Mouse (Mus musculus) CH12.LX (cell line): ENCODE data around the gene Dnhd1. TPM values are rescaled to one million over a fixed set of nuclear protein-coding genes. Genes with fewer than 3 reads are reported as not detected.

ENCODE experiments used
- DNase-seq: peaks from one replicate; pipeline ENCODE4 v3.0.0-alpha.2; 2013; ENCODE audit errors: extremely low read depth
- H3K27ac ChIP-seq: 2 replicates; pipeline ENCODE4 v1.5.1; 2012; ENCODE audit warnings: low read depth, mild to moderate bottlenecking, control low read depth, moderate library complexity; ENCODE audit not compliant: insufficient read depth
- H3K27me3 ChIP-seq: replicated peaks from 2 replicates; pipeline ENCODE3; 2012; ENCODE audit warnings: inconsistent platforms
- H3K36me3 ChIP-seq, 2 experiments: replicated peaks in 1 of 2; 2 replicates each; pipeline versions ENCODE3 to v1.6.1; 2012; ENCODE audit warnings: inconsistent platforms in 1 of 2, low read length in 1 of 2, mild to moderate bottlenecking in 1 of 2, mixed read lengths in 1 of 2, moderate library complexity in 1 of 2; ENCODE audit not compliant: control insufficient read depth in 1 of 2, insufficient read depth in 1 of 2
- H3K4me1 ChIP-seq, 2 experiments: 2 replicates each; pipeline ENCODE4 v1.6.1; 2012; ENCODE audit warnings: inconsistent platforms in 1 of 2, moderate library complexity in 1 of 2; ENCODE audit not compliant: insufficient read depth in 2 of 2, control insufficient read depth in 1 of 2
- H3K4me2 ChIP-seq: 2 replicates; pipeline ENCODE4 v1.6.1; 2012; ENCODE audit warnings: low read depth, mild to moderate bottlenecking, control low read depth; ENCODE audit not compliant: poor library complexity, insufficient read depth, severe bottlenecking
- H3K4me3 ChIP-seq, 3 experiments: fragments of 150-350 bp in 1 of 3; sonication (generic) in 1 of 3; replicated peaks in 1 of 3; 2 replicates each; pipeline versions ENCODE3 to v1.5.1; 2011 to 2012; ENCODE audit warnings: low read depth in 2 of 3, low read length in 2 of 3, mild to moderate bottlenecking in 2 of 3, moderate library complexity in 2 of 3, control low read depth in 1 of 3, improper control_type of control experiment in 1 of 3, inconsistent platforms in 1 of 3, mixed read lengths in 1 of 3; ENCODE audit not compliant: poor library complexity in 1 of 3
- H3K79me2 ChIP-seq: replicated peaks from 2 replicates; pipeline ENCODE4 v1.6.1; 2012; ENCODE audit warnings: mild to moderate bottlenecking, moderate library complexity; ENCODE audit not compliant: control insufficient read depth, poor library complexity, insufficient read depth, severe bottlenecking; ENCODE audit errors: extremely low read depth
- H3K9ac ChIP-seq: 2 replicates; pipeline ENCODE4 v1.6.1; 2012; ENCODE audit warnings: low read depth, mild to moderate bottlenecking, control low read depth, moderate library complexity; ENCODE audit not compliant: insufficient read depth
- H3K9me3 ChIP-seq: replicated peaks from 2 replicates; pipeline ENCODE3; 2012; ENCODE audit warnings: low read length, inconsistent platforms, mixed read lengths
- BHLHE40 ChIP-seq: IDR thresholded peaks from 2 replicates; pipeline ENCODE4 v1.6.1; 2011; ENCODE audit warnings: mild to moderate bottlenecking, low read depth, low read length, improper control_type of control experiment
- CHD2 ChIP-seq: IDR thresholded peaks from 2 replicates; pipeline ENCODE4 v1.6.1; 2011; ENCODE audit warnings: low read length, improper control_type of control experiment
- CTCF ChIP-seq, 2 experiments: IDR thresholded peaks in 1 of 2; conservative IDR thresholded peaks in 1 of 2; 2 replicates each; pipeline ENCODE4 v1.5.1; 2011 to 2012; ENCODE audit warnings: low read depth in 2 of 2, low read length in 2 of 2, improper control_type of control experiment in 1 of 2, inconsistent platforms in 1 of 2, mild to moderate bottlenecking in 1 of 2, moderate library complexity in 1 of 2
- E2F4 ChIP-seq: IDR thresholded peaks from 2 replicates; pipeline ENCODE4 v1.6.1; 2011; ENCODE audit warnings: low read depth, low read length, improper control_type of control experiment; ENCODE audit not compliant: insufficient replicate concordance
- ELF1 ChIP-seq: IDR thresholded peaks from 2 replicates; pipeline ENCODE4 v1.6.1; 2014; ENCODE audit warnings: low read depth, mild to moderate bottlenecking, inconsistent platforms, low read length, improper control_type of control experiment
- ETS1 ChIP-seq: conservative IDR thresholded peaks from 2 replicates; pipeline ENCODE4 v1.6.1; 2012; ENCODE audit warnings: low read depth, mild to moderate bottlenecking, inconsistent platforms, low read length, improper control_type of control experiment, moderate library complexity
- GABPA ChIP-seq: IDR thresholded peaks from 2 replicates; pipeline ENCODE4 v1.6.1; 2012; ENCODE audit warnings: low read depth, low read length, improper control_type of control experiment, inconsistent platforms; ENCODE audit not compliant: insufficient replicate concordance
- HCFC1 ChIP-seq: IDR thresholded peaks from 2 replicates; pipeline ENCODE4 v1.6.1; 2012; ENCODE audit warnings: low read depth, mild to moderate bottlenecking, inconsistent platforms, low read length, improper control_type of control experiment
- JUN ChIP-seq: IDR thresholded peaks from 2 replicates; pipeline ENCODE4 v1.6.1; 2011; ENCODE audit warnings: low read depth, mild to moderate bottlenecking, low read length, improper control_type of control experiment, moderate library complexity; ENCODE audit not compliant: insufficient read depth
- KAT2A ChIP-seq: IDR thresholded peaks from 2 replicates; pipeline ENCODE4 v1.6.1; 2012; ENCODE audit warnings: low read length, improper control_type of control experiment, inconsistent platforms; ENCODE audit not compliant: insufficient replicate concordance
- MAX ChIP-seq: IDR thresholded peaks from 2 replicates; pipeline ENCODE4 v1.6.1; 2011; ENCODE audit warnings: low read length, improper control_type of control experiment
- MAZ ChIP-seq: IDR thresholded peaks from 2 replicates; pipeline ENCODE4 v1.6.1; 2012; ENCODE audit warnings: low read depth, mild to moderate bottlenecking, inconsistent platforms, low read length, improper control_type of control experiment, moderate library complexity
- MXI1 ChIP-seq: IDR thresholded peaks from 2 replicates; pipeline ENCODE4 v1.6.1; 2011; ENCODE audit warnings: mild to moderate bottlenecking, low read depth, low read length, improper control_type of control experiment
- NELFE ChIP-seq: IDR thresholded peaks from 2 replicates; pipeline ENCODE4 v1.6.1; 2011; ENCODE audit warnings: low read depth, low read length, improper control_type of control experiment
- POLR2A ChIP-seq: IDR thresholded peaks from 2 replicates; pipeline ENCODE4 v1.6.1; 2011; ENCODE audit warnings: low read depth, mild to moderate bottlenecking, improper control_type of control experiment, low read length
- POLR2AphosphoS2 ChIP-seq: IDR thresholded peaks from 2 replicates; pipeline ENCODE4 v1.6.1; 2011; ENCODE audit warnings: low read depth, low read length, improper control_type of control experiment
- RCOR1 ChIP-seq: conservative IDR thresholded peaks from 2 replicates; pipeline ENCODE4 v1.6.1; 2012; ENCODE audit warnings: low read depth, mild to moderate bottlenecking, inconsistent platforms, low read length, improper control_type of control experiment
- SMC3 ChIP-seq: IDR thresholded peaks from 2 replicates; pipeline ENCODE4 v1.6.1; 2011; ENCODE audit warnings: low read depth, low read length, improper control_type of control experiment
- TBP ChIP-seq: conservative IDR thresholded peaks from 2 replicates; pipeline ENCODE4 v1.6.1; 2011; ENCODE audit warnings: low read depth, low read length, improper control_type of control experiment
- TCF12 ChIP-seq: IDR thresholded peaks from 2 replicates; pipeline ENCODE4 v1.6.1; 2014; ENCODE audit warnings: low read depth, mild to moderate bottlenecking, inconsistent platforms, low read length, improper control_type of control experiment
- USF2 ChIP-seq: conservative IDR thresholded peaks from 2 replicates; pipeline ENCODE4 v1.6.1; 2011; ENCODE audit warnings: low read depth, low read length, improper control_type of control experiment
- dilution Hi-C: fragments of 300-500 bp; cut with MboI; formaldehyde crosslinking; loops from 2 replicates; pipeline ENCODE4 v1.14.3; 2020; ENCODE audit warnings: low sequenced_read_pairs; ENCODE audit not compliant: extremely low pct_unique_long_range_greater_than_20kb, extremely low pct_ligation_motif_present
- in situ Hi-C: fragments of 300-500 bp; cut with MboI; formaldehyde crosslinking; loops from 3 replicates; pipeline ENCODE4 v1.14.3; 2019; ENCODE audit warnings: low sequenced_read_pairs, low pct_ligation_motif_present, low pct_unique_long_range_greater_than_20kb, mixed read lengths
- polyA plus RNA-seq: library from polyadenylated mRNA; unstranded; fragments of >175 nt; gene quantifications from 2 replicates; pipeline ENCODE4 v1.2.1, GENCODE M21; 2012; ENCODE audit warnings: low read depth; ENCODE audit not compliant: insufficient read length
- total RNA-seq, 2 experiments: library from RNA; depleted of rRNA; stranded (reverse); fragments of 300-350 nt in 1 of 2; fragments of >200 nt in 1 of 2; gene quantifications; 2 replicates each; pipeline ENCODE4 v1.2.3; 2012 to 2014

The Dnhd1 gene
- total and polyA plus RNA-seq, 3 experiments, result 0.08 to 0.41 (median 0.23) TPM

DNA sequence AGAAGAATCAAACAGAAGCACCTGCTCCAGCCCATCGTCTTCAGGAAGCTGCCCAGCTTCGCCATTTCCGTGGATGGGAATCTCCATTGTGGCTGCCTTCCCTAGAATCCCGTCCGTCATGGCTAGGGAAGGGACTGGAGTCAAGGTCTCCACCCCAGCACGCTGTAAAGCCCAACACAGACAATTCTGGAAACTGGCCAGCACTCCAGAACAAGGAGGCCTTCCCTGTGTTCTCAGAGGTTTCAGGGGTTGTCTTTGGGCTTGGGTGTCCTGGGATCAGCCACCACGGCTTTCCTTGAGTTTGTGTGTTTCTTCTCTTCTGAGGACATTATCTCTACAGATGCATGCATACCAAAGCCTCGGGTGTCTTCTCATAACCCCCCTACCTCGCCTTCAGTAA is 11.3 kb upstream of the Dnhd1 start:
- Histone ChIP-seq H3K79me2 (peaks cover 17% of the 10 kb centered on the region; the same call in 1 of the 2 replicates), H3K27me3 (no peaks in the 10 kb centered on the region), H3K4me3 (peak overlapping the region; percentile 91 to 94 (median 93)), H3K9me3 (no peaks in the 10 kb centered on the region), H3K36me3 (peaks cover 18 to 69% of the 10 kb centered on the region in 2 experiments), H3K4me1 (peaks cover 7 to 37% of the 10 kb centered on the region in 2 experiments; a peak in 3 of 4 replicates)
- dilution Hi-C loops, result no loop called here
- TF ChIP-seq GABPA, result no peak
- TF ChIP-seq, all 38 proteins: peak for 0
- H3K4me2 ChIP-seq, result peak overlapping the region; percentile 69
- H3K27ac ChIP-seq, result no peak overlapping the region
- in situ Hi-C loops, result no loop called here
- no peak for DNase-seq
- H3K9ac ChIP-seq, result peak overlapping the region; percentile 79

DNA sequence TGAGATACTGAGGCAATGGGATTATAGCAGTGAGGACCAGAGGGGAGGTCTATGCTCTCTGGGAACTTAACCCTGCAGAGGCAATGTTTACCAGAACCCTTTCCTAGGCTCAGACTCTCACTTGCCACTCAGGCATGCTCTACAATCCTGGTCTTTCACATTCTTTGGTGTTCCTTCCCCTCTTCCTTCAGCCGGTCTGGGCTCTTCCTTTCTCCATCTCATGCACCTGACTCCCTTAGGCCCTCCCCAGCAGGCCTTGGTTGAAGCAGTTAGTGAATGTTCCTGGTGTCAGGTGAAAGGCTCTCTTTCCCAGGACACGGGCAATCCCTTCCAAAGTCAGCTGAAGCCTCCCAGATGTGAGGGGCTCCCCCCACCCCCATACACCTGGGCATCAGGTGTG is 10.9 kb upstream of the Dnhd1 start, which contains the start of gene Timm10b:
Gene Timm10b, plus strand, starts transcription at position 301 of the 400 bp plus-strand sequence.
- peak within 1 kb of the TSS; percentile 91 to 99 (median 93) for H3K4me3 ChIP-seq
- peaks cover 18 to 71% of the 10 kb centered on the region in 2 experiments for H3K36me3 ChIP-seq
- DNase-seq, result no peak
- no peaks in the 10 kb centered on the region for H3K27me3 ChIP-seq
- in situ Hi-C loops, result loop anchor here (10.0 kb wide), 1 partner anchor 165 kb away; no protein-coding TSS in a partner anchor
- peak within 1 kb of the TSS; percentile 82 for H3K4me2 ChIP-seq
- H3K27ac ChIP-seq, result peak within 1 kb of the TSS; percentile 27; the same call in 1 of the 2 replicates
- H3K79me2 ChIP-seq, result peaks cover 17% of the 10 kb centered on the region; the same call in 1 of the 2 replicates
- TF ChIP-seq POLR2A, result no peak
- TF ChIP-seq ETS1, result no peak
- no peak for TF ChIP-seq MAX
- TF ChIP-seq GABPA, result no peak
- no peak for TF ChIP-seq USF2
- no peak for TF ChIP-seq MXI1
- no peak for TF ChIP-seq SMC3
- TF ChIP-seq HCFC1, result no peak
- no peak for TF ChIP-seq RCOR1
- TF ChIP-seq CTCF (conservative IDR thresholded peaks at IDR 0.05 in 1 of 2, IDR thresholded peaks at IDR 0.05 in 1 of 2; ENCODE audit: low read depth in 2 of 2, low read length in 2 of 2), result no peak
- TF ChIP-seq, all 38 proteins: peak for 0
- dilution Hi-C loops, result no loop called here
- Histone ChIP-seq H3K4me1 (peaks cover 7 to 39% of the 10 kb centered on the region in 2 experiments; a peak in 3 of 4 replicates), H3K9me3 (no peaks in the 10 kb centered on the region), H3K9ac (peak within 1 kb of the TSS; percentile 79)

DNA sequence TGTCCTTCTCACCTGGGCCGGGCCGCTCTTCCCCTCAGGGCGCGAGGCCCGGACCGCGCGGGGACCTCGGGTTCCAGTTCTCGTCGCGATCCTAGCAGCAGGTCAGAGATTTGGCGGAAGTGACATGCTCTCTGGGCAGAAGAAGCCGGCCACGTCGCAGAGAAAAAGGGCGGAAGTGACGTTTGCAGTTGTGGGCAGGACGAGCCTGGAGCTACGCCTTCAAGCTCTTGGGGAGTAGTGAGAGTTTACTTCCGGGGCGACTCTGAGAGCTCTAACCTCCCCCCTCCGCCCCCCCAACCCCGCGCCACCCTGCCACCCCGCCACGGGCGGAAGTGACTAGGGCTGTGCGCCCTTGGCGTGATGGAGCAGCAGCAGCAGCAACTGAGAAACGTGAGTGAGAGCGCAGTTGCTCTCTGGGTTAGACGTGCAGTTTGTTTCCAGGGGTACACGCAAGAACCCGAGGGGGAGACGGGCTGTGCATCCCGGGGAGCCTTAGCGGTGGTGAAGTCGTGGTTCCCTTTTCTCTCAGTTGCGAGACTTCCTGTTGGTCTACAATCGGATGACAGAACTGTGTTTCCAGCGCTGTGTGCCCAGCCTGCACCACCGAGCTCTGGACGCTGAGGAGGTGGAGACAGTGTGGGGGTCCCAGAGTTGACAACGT is 10.3 kb upstream of the Dnhd1 start, which contains the start of the genes Arfip2 and Gm45799:
Gene Arfip2, minus strand, starts transcription at position 184 of the 661 bp plus-strand sequence.
Gene Gm45799, plus strand, starts transcription at position 320 of the 661 bp plus-strand sequence.
- TF ChIP-seq TCF12, result peak; percentile 44
- 0 out of 2 replicates have a peak, but pooled peaks have one; percentile 53 for TF ChIP-seq MXI1
- peak; percentile 74 for TF ChIP-seq NELFE
- no peak for TF ChIP-seq E2F4
- TF ChIP-seq HCFC1, result peak; percentile 91
- peak; percentile 82 for TF ChIP-seq POLR2A
- peak; percentile 65; the same call in 1 of the 2 replicates for TF ChIP-seq CHD2
- peak; percentile 78; the same call in 1 of the 2 replicates for TF ChIP-seq KAT2A
- TF ChIP-seq MAZ, result 0 out of 2 replicates have a peak, but pooled peaks have one; percentile 62
- TF ChIP-seq ELF1, result peak; percentile 90
- no peak for TF ChIP-seq POLR2AphosphoS2
- peak; percentile 89 for TF ChIP-seq BHLHE40
- peak; percentile 67 for TF ChIP-seq TBP
- no peak for TF ChIP-seq JUN
- no peaks in the 10 kb centered on the region for H3K9me3 ChIP-seq
- peaks cover 18 to 71% of the 10 kb centered on the region in 2 experiments for H3K36me3 ChIP-seq
- no peaks in the 10 kb centered on the region for H3K27me3 ChIP-seq
- DNase-seq, result peak; percentile 98
- in situ Hi-C loops, result loop anchor here (10.0 kb wide), 1 partner anchor 164 kb away; no protein-coding TSS in a partner anchor
- peak within 1 kb of the TSS; percentile 79 for H3K9ac ChIP-seq
- dilution Hi-C loops, result no loop called here
- H3K4me3 ChIP-seq, result peak within 1 kb of the TSS; percentile 91 to 99 (median 93)
- H3K4me2 ChIP-seq, result peak within 1 kb of the TSS; percentile 82
- peaks cover 17% of the 10 kb centered on the region; the same call in 1 of the 2 replicates for H3K79me2 ChIP-seq
- H3K4me1 ChIP-seq, result peaks cover 7 to 39% of the 10 kb centered on the region in 2 experiments; a peak in 3 of 4 replicates
- peak within 1 kb of the TSS; percentile 27; the same call in 1 of the 2 replicates for H3K27ac ChIP-seq
